Mouse (Mus musculus) colon, adult 2 months (tissue): ENCODE data around the gene Gabarapl2. TPM values are rescaled to one million over a fixed set of nuclear protein-coding genes. Genes with fewer than 3 reads are reported as not detected.

Experiments used
- polyA plus RNA-seq: library from polyadenylated mRNA; depleted of rRNA; stranded (reverse); fragments of >200 nt; gene quantifications from 2 replicates; pipeline ENCODE4 v1.2.3, GENCODE M21; 2012; rRNA removed

Gene Gabarapl2
- polyA plus RNA-seq, result 20.5 and 23.9 TPM in 2 replicates

GRCm38 (mm10) chr8:111940171-111941100, at the start of gene Gabarapl2:
Gene Gabarapl2, plus strand, starts transcription at chr8:111940703.

GRCm38 (mm10) chr8:111909621-111910450, 30.7 kb upstream of the Gabarapl2 start, which contains the start of gene Chst5:
Gene Chst5, minus strand, starts transcription at chr8:111910447.

GRCm38 (mm10) chr8:111933348-111934076, 7.0 kb upstream of the Gabarapl2 start, which contains the start of gene Tmem231:
Gene Tmem231, minus strand, starts transcription at chr8:111933881.

GRCm38 (mm10) chr8:111992013-111992702, 51.7 kb downstream of the Gabarapl2 start, which contains the start of gene Adat1:
Gene Adat1, minus strand, starts transcription at chr8:111992302.

Other genes starting within 250 kb of the Gabarapl2 start
- 14.0 and 13,449 TPM in 2 replicates for gene Ctrb1, start 249.7 kb upstream of the Gabarapl2 start, polyA plus RNA-seq
- 121 and 122 TPM in 2 replicates for gene Bcar1, start 196.9 kb upstream of the Gabarapl2 start, polyA plus RNA-seq
- 1.8 and 2.1 TPM in 2 replicates for gene Cfdp1, start 86.4 kb upstream of the Gabarapl2 start, polyA plus RNA-seq
- gene Tmem170, start 64.0 kb upstream of the Gabarapl2 start, polyA plus RNA-seq, result 4.5 and 5.3 TPM in 2 replicates
- gene Chst5, start 30.3 kb upstream of the Gabarapl2 start, polyA plus RNA-seq, result 2.0 TPM in 2 replicates
- gene Tmem231, start 6.8 kb upstream of the Gabarapl2 start, polyA plus RNA-seq, result 4.2 and 5.7 TPM in 2 replicates
- 1.6 and 1.8 TPM in 2 replicates for gene Adat1, start 51.6 kb downstream of the Gabarapl2 start, polyA plus RNA-seq
- 37.6 and 47.0 TPM in 2 replicates for gene Kars, start 70.6 kb downstream of the Gabarapl2 start, polyA plus RNA-seq
- 9.7 and 12.3 TPM in 2 replicates for gene Terf2ip, start 70.7 kb downstream of the Gabarapl2 start, polyA plus RNA-seq
- not detected in 2 replicates for gene Gm6793, start 74.3 kb downstream of the Gabarapl2 start, polyA plus RNA-seq